Mouse (Mus musculus) kidney, postnatal 0 days (tissue): ENCODE results near the gene Trpm1. TPM values are rescaled to one million over a fixed set of nuclear protein-coding genes. Genes with fewer than 3 reads are reported as not detected.

Experiments used
- ATAC-seq: fragments of 200-750 bp; cut with Nextera tagmentation; replicated peaks from 2 replicates; pipeline ENCODE4 v1.8.0; 2017; ENCODE audit warnings: low read depth, moderate number of reproducible peaks, moderate TSS enrichment, moderate library complexity; ENCODE audit not compliant: low FRiP score
- DNase-seq: peaks from one replicate; pipeline ENCODE4 v3.0.0-alpha.2; 2016; ENCODE audit warnings: low spot score
- H3K27ac ChIP-seq: fragments of 300-500 bp; sonication (generic); 2 replicates; pipeline ENCODE4 v1.5.1; 2014; ENCODE audit warnings: mild to moderate bottlenecking
- H3K27me3 ChIP-seq: fragments of 300-500 bp; sonication (generic); 2 replicates; pipeline ENCODE4 v1.6.1; 2014; ENCODE audit warnings: low read length, mixed read lengths; ENCODE audit not compliant: insufficient read depth
- H3K36me3 ChIP-seq: fragments of 300-500 bp; sonication (generic); 2 replicates; pipeline ENCODE4 v1.6.1; 2014; ENCODE audit warnings: low read length, mixed read lengths; ENCODE audit not compliant: insufficient read depth
- H3K4me1 ChIP-seq: fragments of 300-500 bp; sonication (generic); replicated peaks from 2 replicates; pipeline ENCODE4 v1.6.1; 2014; ENCODE audit warnings: antibody characterized with exemption, low read length, mixed read lengths; ENCODE audit not compliant: insufficient read depth
- H3K4me2 ChIP-seq: fragments of 300-500 bp; sonication (generic); 2 replicates; pipeline ENCODE4 v1.6.1; 2014; ENCODE audit warnings: mild to moderate bottlenecking, low read length, moderate library complexity, mixed read lengths
- H3K4me3 ChIP-seq: fragments of 300-500 bp; sonication (generic); replicated peaks from 2 replicates; pipeline ENCODE4 v1.5.1; 2014; ENCODE audit warnings: low read depth, low read length
- H3K9ac ChIP-seq: fragments of 300-500 bp; sonication (generic); 2 replicates; pipeline ENCODE4 v1.6.1; 2014; ENCODE audit warnings: low read depth, low read length
- H3K9me3 ChIP-seq: fragments of 300-500 bp; sonication (generic); replicated peaks from 2 replicates; pipeline ENCODE4 v1.6.1; 2016; ENCODE audit warnings: low read length, inconsistent platforms, mixed read lengths
- CTCF ChIP-seq: IDR thresholded peaks from 2 replicates; pipeline ENCODE4 v1.5.1; 2016; ENCODE audit warnings: antibody characterized with exemption, low read depth, mild to moderate bottlenecking, moderate library complexity
- WGBS: fragments of 180-500 bp; shearing (Covaris S2); extraction: QIAGEN DNeasy Blood & Tissue Kit; methylation state at CpG from one replicate; pipeline ENCODE4 v1.1.7; 2014; 5-methylcytosine and 5-hydroxymethylcytosine counted together
- polyA plus RNA-seq: library from polyadenylated mRNA; unstranded; fragments of >200 nt; fragmentation: Nextera tagmentation; extraction: Ambion mirVana; gene quantifications from 2 replicates; pipeline ENCODE4 v1.2.1, GENCODE M21; 2015

Trpm1 gene
- polyA plus RNA-seq, 1 experiment from 2014 or later: 0.18 TPM

DNA sequence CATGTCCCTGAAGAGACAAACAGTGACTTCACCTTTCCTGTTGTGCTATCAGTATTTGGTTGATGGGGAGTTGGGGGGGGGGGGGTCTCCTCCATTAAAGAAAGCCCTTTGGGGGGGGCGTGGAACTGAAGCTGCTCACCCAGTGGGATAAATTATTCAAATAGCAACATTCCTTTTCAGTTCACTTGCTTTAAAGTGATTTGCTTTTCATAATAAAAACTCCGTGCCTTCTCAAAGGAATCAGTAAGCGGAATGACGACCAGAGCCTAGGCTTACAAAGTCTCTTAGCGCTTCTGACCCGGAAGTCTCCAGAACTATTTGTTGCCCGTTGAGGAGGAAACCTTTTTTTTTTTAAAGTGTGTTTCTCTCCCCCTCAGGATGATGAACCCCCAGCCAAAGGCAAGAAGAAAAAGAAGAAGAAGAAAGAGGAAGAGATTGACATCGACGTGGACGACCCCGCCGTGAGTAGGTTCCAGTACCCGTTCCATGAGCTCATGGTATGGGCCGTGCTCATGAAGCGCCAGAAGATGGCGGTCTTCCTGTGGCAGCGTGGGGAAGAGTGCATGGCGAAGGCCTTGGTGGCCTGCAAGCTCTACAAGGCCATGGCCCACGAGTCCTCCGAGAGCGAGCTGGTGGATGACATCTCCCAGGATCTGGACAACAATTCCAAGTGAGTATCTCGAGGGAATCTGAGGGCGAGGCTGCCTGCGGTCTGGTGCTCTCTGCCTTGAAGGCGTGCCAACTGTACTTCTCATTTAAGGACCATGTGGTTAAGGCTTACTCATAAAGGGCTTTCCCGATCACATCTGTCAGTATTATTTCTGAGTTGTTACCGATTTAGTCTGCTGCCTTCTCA, 72.9 kb downstream of the Trpm1 start:
- Histone ChIP-seq H3K27ac (no peak overlapping the region), H3K4me2 (no peak overlapping the region), H3K36me3 (no peaks in the 10 kb centered on the region), H3K4me3 (no peak overlapping the region), H3K4me1 (no peaks in the 10 kb centered on the region), H3K9me3 (no peaks in the 10 kb centered on the region), H3K27me3 (no peaks in the 10 kb centered on the region), H3K9ac (no peak overlapping the region)
- TF ChIP-seq CTCF: no peak; the same call in 1 of the 2 replicates
- no peak for DNase-seq
- WGBS: 88% methylated on average over 27 of the region's 27 CpGs
- no peak for ATAC-seq

DNA sequence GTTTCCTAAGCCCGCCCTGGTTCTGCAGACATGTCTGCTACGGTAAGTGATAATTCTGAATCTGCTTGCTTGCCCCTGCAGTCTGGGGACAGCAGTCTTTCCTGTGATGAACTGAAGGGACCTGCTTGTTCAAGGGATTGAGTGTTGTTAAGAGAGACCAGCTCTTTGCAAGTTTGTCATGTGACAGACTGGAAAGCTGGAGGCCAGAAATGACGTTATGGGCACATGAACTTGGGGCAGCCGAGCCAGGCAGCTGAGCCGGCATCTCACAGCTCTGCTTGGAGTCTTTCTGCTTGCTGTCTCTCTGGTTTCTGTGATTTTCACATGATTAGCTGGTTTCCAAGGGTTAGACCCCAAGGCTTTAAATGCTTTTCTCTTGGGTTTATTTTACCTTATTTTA, 74.0 kb downstream of the Trpm1 start:
- TF ChIP-seq CTCF: no peak
- no peak overlapping the region for H3K4me2 ChIP-seq
- WGBS: 87% methylated on average over 5 of the region's 5 CpGs
- H3K4me1 ChIP-seq: no peaks in the 10 kb centered on the region
- no peaks in the 10 kb centered on the region for H3K9me3 ChIP-seq
- H3K4me3 ChIP-seq: no peak overlapping the region
- ATAC-seq (no peak), DNase-seq (no peak)
- no peaks in the 10 kb centered on the region for H3K27me3 ChIP-seq
- no peaks in the 10 kb centered on the region for H3K36me3 ChIP-seq
- H3K9ac ChIP-seq: no peak overlapping the region
- no peak overlapping the region for H3K27ac ChIP-seq

DNA sequence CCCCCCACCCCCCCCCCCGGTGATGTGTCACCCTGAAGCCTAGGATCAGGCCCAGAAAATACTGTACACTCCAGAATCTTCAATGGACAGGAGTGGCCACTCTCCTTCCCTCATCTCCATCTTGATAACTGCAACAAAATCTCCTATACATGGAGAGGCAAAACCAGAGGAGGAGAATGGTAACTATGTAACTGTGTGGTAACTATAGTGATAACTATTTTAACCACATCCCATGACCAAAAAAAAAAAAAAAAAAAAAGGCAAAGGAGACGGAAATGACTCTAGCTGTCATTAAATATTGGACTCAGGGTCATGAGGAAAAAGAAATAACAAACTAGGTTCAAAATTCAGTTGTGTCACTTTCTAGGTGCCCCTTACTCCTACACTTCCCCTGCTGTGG, 74.7 kb downstream of the Trpm1 start:
- Histone ChIP-seq H3K27me3 (no peaks in the 10 kb centered on the region), H3K4me3 (no peak overlapping the region), H3K36me3 (no peaks in the 10 kb centered on the region), H3K4me2 (no peak overlapping the region), H3K9ac (no peak overlapping the region), H3K27ac (no peak overlapping the region), H3K9me3 (no peaks in the 10 kb centered on the region), H3K4me1 (no peaks in the 10 kb centered on the region)
- WGBS: 81% methylated on average over 2 of the region's 2 CpGs
- ATAC-seq (no peak), DNase-seq (no peak)
- no peak for TF ChIP-seq CTCF

DNA sequence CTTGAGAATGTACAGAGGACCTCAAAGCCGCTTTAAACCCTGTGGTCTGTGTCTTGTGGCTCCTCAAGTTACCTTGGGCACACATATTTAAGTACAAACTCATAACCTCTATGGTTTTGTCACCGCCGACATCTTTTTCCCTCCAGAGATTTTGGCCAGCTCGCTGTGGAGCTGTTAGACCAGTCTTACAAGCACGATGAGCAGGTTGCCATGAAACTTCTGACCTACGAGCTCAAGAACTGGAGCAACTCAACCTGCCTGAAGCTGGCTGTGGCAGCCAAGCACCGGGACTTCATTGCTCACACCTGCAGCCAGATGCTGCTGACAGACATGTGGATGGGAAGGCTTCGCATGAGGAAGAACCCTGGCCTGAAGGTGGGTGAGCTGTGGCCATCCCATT, 76.3 kb downstream of the Trpm1 start:
- no peak for TF ChIP-seq CTCF
- H3K36me3 ChIP-seq: no peaks in the 10 kb centered on the region
- no peak overlapping the region for H3K4me2 ChIP-seq
- H3K27me3 ChIP-seq: no peaks in the 10 kb centered on the region
- H3K4me1 ChIP-seq: no peaks in the 10 kb centered on the region
- H3K27ac ChIP-seq: no peak overlapping the region
- H3K9ac ChIP-seq: no peak overlapping the region
- WGBS: 83% methylated on average over 8 of the region's 8 CpGs
- no peaks in the 10 kb centered on the region for H3K9me3 ChIP-seq
- no peak overlapping the region for H3K4me3 ChIP-seq
- no peak for ATAC-seq
- DNase-seq: no peak

DNA sequence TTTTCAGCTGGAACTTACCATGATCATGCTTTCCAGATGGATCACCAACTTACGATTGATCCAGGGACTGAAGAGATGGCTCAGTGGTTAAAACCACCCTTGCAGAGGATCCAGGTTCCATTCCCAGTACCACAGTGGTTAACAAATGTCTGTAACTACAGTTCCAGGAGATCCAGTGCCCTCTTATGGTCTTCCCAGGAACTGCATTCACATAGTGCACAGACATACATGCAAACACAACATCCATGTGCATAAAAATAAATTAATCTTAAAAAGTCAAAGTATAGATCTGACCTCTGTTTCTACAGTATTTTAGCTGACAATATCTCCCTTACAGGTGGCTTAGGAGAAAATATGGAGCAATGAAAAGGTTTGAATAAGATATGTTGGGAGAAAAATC, 77.4 kb downstream of the Trpm1 start:
- Histone ChIP-seq H3K9ac (no peak overlapping the region), H3K4me1 (no peaks in the 10 kb centered on the region), H3K9me3 (no peaks in the 10 kb centered on the region), H3K36me3 (no peaks in the 10 kb centered on the region), H3K4me2 (no peak overlapping the region), H3K4me3 (no peak overlapping the region), H3K27me3 (no peaks in the 10 kb centered on the region), H3K27ac (no peak overlapping the region)
- WGBS: 93% methylated on average over 1 of the region's 1 CpGs
- ATAC-seq: no peak
- no peak for DNase-seq
- peak; percentile 19; the same call in 1 of the 2 replicates for TF ChIP-seq CTCF

DNA sequence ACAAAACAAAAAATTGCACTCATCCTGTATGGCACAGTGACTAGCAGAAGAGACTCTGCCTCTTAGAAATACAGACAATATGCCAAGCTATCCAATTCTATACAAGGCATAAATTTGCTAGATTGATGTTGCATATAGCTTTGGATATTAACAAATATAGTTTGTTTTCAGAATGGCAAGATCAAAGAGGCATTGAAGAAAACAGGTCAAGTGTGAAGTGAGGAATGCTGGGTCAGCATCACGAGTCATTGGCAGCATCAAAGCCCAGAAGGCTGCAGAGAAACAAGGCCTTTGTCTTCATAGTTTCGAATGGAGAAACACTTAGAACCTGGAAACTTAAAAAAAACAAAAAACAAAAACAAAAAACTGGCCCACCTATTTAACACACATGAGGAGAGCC, 78.4 kb downstream of the Trpm1 start:
- Histone ChIP-seq H3K9me3 (no peaks in the 10 kb centered on the region), H3K4me2 (no peak overlapping the region), H3K27me3 (no peaks in the 10 kb centered on the region), H3K27ac (no peak overlapping the region), H3K4me3 (no peak overlapping the region), H3K36me3 (no peaks in the 10 kb centered on the region), H3K9ac (no peak overlapping the region), H3K4me1 (no peaks in the 10 kb centered on the region)
- DNase-seq (no peak), ATAC-seq (no peak)
- 46% methylated on average over 2 of the region's 2 CpGs for WGBS
- no peak for TF ChIP-seq CTCF

DNA sequence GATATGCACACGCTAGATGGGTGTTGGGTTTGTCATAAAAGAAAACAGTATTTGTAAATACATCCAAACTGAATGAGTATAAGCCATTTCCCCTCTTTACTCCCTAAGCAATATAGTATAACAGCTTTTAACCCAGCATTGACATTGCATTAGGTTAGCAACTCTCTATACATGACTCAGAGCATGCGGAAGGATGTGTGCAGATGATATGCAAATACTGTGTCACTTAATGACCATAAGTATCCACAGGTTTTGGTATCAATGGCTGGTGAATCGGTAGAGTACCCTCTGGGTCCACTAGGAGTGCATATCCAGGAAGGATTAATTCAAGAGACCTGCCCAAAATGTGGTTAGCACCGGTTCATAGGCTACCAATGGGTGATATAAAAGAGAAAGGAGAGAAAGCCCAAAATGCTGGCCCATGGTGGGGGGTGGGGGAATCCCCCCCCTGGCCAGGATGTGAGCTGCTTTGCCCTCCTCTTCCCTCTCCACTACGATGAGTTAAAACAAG, 80.7 kb downstream of the Trpm1 start:
- Histone ChIP-seq H3K27me3 (no peaks in the 10 kb centered on the region), H3K9me3 (no peaks in the 10 kb centered on the region), H3K4me1 (no peaks in the 10 kb centered on the region), H3K4me3 (no peak overlapping the region), H3K27ac (no peak overlapping the region), H3K36me3 (no peaks in the 10 kb centered on the region), H3K4me2 (no peak overlapping the region), H3K9ac (no peak overlapping the region)
- TF ChIP-seq CTCF: no peak
- DNase-seq (no peak), ATAC-seq (no peak)
- 88% methylated on average over 5 of the region's 5 CpGs for WGBS
